Mouse (Mus musculus) neural tube, embryonic 12.5 days (tissue): Measurements from ENCODE around the gene Zc3h7b. TPM values are rescaled to one million over a fixed set of nuclear protein-coding genes. Genes with fewer than 3 reads are reported as not detected.

Source experiments
- ATAC-seq: fragments of 200-750 bp; cut with Nextera tagmentation; 2 replicates; pipeline ENCODE4 v1.8.0; 2017; ENCODE audit warnings: low read depth, mild to moderate bottlenecking, moderate TSS enrichment, moderate library complexity; ENCODE audit not compliant: low FRiP score
- H3K27ac ChIP-seq: fragments of 300-500 bp; sonication (generic); 2 replicates; pipeline ENCODE4 v1.5.1; 2016
- H3K27me3 ChIP-seq: fragments of 300-500 bp; sonication (generic); replicated peaks from 2 replicates; pipeline ENCODE4 v1.6.1; 2016; ENCODE audit warnings: mild to moderate bottlenecking
- H3K36me3 ChIP-seq: fragments of 300-500 bp; sonication (generic); 2 replicates; pipeline ENCODE4 v1.6.1; 2016; ENCODE audit warnings: mild to moderate bottlenecking
- H3K4me1 ChIP-seq: fragments of 300-500 bp; sonication (generic); 2 replicates; pipeline ENCODE4 v1.6.1; 2016
- H3K4me2 ChIP-seq: fragments of 300-500 bp; sonication (generic); replicated peaks from 2 replicates; pipeline ENCODE4 v1.6.1; 2016; ENCODE audit warnings: mild to moderate bottlenecking
- H3K4me3 ChIP-seq: fragments of 300-500 bp; sonication (generic); 2 replicates; pipeline ENCODE4 v1.5.1; 2016
- H3K9ac ChIP-seq: fragments of 300-500 bp; sonication (generic); 2 replicates; pipeline ENCODE4 v1.6.1; 2016; ENCODE audit warnings: mild to moderate bottlenecking
- H3K9me3 ChIP-seq: fragments of 300-500 bp; sonication (generic); 2 replicates; pipeline ENCODE4 v1.6.1; 2016; ENCODE audit warnings: mild to moderate bottlenecking
- WGBS: fragments of 180-500 bp; shearing (Covaris S2); methylation state at CpG from one replicate; pipeline ENCODE4 v1.1.7; 2016; 5-methylcytosine and 5-hydroxymethylcytosine counted together
- polyA plus RNA-seq: library from polyadenylated mRNA; unstranded; fragments of >200 nt; fragmentation: Nextera tagmentation; extraction: Ambion mirVana; gene quantifications from 2 replicates; pipeline ENCODE4 v1.2.1, GENCODE M21; 2016

Gene Zc3h7b
- polyA plus RNA-seq, 1 experiment from 2014 or later: 48.3 TPM

GRCm38 (mm10) chr15:81842275-81842674 lies 97.4 kb downstream of the Zc3h7b start:
- H3K9me3 ChIP-seq: no peaks in the 10 kb centered on the region
- no peak overlapping the region for H3K4me3 ChIP-seq
- WGBS: 86% methylated on average over 7 of the region's 7 CpGs
- peaks cover 9% of the 10 kb centered on the region; the same call in 1 of the 2 replicates for H3K36me3 ChIP-seq
- no peaks in the 10 kb centered on the region for H3K4me1 ChIP-seq
- no peak for ATAC-seq
- H3K4me2 ChIP-seq: no peak overlapping the region
- H3K9ac ChIP-seq: no peak overlapping the region
- H3K27ac ChIP-seq: no peak overlapping the region
- H3K27me3 ChIP-seq: no peaks in the 10 kb centered on the region

GRCm38 (mm10) chr15:81845033-81845625 lies 100.3 kb downstream of the Zc3h7b start:
- H3K9me3 ChIP-seq: no peaks in the 10 kb centered on the region
- ATAC-seq: no peak
- H3K4me2 ChIP-seq: no peak overlapping the region
- H3K9ac ChIP-seq: no peak overlapping the region
- H3K27me3 ChIP-seq: no peaks in the 10 kb centered on the region
- H3K4me1 ChIP-seq: no peaks in the 10 kb centered on the region
- H3K4me3 ChIP-seq: no peak overlapping the region
- H3K36me3 ChIP-seq: peaks cover 28% of the 10 kb centered on the region
- no peak overlapping the region for H3K27ac ChIP-seq
- WGBS: 77% methylated on average over 5 of the region's 5 CpGs

GRCm38 (mm10) chr15:81845724-81846123 lies 100.9 kb downstream of the Zc3h7b start:
- Histone ChIP-seq H3K9me3 (no peaks in the 10 kb centered on the region), H3K36me3 (peaks cover 34% of the 10 kb centered on the region), H3K27ac (no peak overlapping the region), H3K4me3 (no peak overlapping the region), H3K27me3 (no peaks in the 10 kb centered on the region), H3K4me2 (no peak overlapping the region), H3K9ac (0 out of 2 replicates have a peak overlapping the region, but pooled peaks have one; percentile 17), H3K4me1 (no peaks in the 10 kb centered on the region)
- ATAC-seq: no peak
- 48% methylated on average over 4 of the region's 4 CpGs for WGBS

Other genes starting within 250 kb of the Zc3h7b start
- gene Ep300, start 159.7 kb upstream of the Zc3h7b start, polyA plus RNA-seq: 23.8 and 30.7 TPM in 2 replicates
- gene L3mbtl2, start 81.2 kb upstream of the Zc3h7b start, polyA plus RNA-seq: 27.8 and 28.5 TPM in 2 replicates
- 5.9 and 6.4 TPM in 2 replicates for gene Chadl, start 47.8 kb upstream of the Zc3h7b start, polyA plus RNA-seq
- 134 and 140 TPM in 2 replicates for gene Rangap1, start 473 bp downstream of the Zc3h7b start, polyA plus RNA-seq
- gene Tef, start 57.4 kb downstream of the Zc3h7b start, polyA plus RNA-seq: 23.2 and 24.9 TPM in 2 replicates
- gene Tob2, start 113.7 kb downstream of the Zc3h7b start, polyA plus RNA-seq: 21.6 and 21.7 TPM in 2 replicates
- gene Phf5a, start 126.9 kb downstream of the Zc3h7b start, polyA plus RNA-seq: 123 and 126 TPM in 2 replicates
- 213 TPM in 2 replicates for gene Aco2, start 127.3 kb downstream of the Zc3h7b start, polyA plus RNA-seq
- gene Polr3h, start 181.2 kb downstream of the Zc3h7b start, polyA plus RNA-seq: 61.8 and 73.1 TPM in 2 replicates
- 60.8 and 64.8 TPM in 2 replicates for gene Csdc2, start 191.7 kb downstream of the Zc3h7b start, polyA plus RNA-seq
- 40.1 and 42.0 TPM in 2 replicates for gene Pmm1, start 215.9 kb downstream of the Zc3h7b start, polyA plus RNA-seq
- gene 1700029P11Rik, start 235.5 kb downstream of the Zc3h7b start, polyA plus RNA-seq: not detected in 2 replicates
- 52.6 and 53.4 TPM in 2 replicates for gene Xrcc6, start 242.8 kb downstream of the Zc3h7b start, polyA plus RNA-seq